Mouse (Mus musculus) heart, postnatal 36 days (tissue): Measurements from ENCODE around the gene Mxi1. TPM values are rescaled to one million over a fixed set of nuclear protein-coding genes. Genes with fewer than 3 reads are reported as not detected.

Source experiments
- DNase-seq, 2 experiments: peaks; one replicate each; pipeline ENCODE4 v3.0.0; 2021 to 2022
- intact Hi-C: fragments of 180-260 bp; cut with DNase I; formaldehyde crosslinking; loops from one replicate; pipeline ENCODE4 v1.15.1; 2025
- total RNA-seq, 2 experiments: library from RNA; stranded (reverse); gene quantifications; 2 replicates each; pipeline ENCODE4 v1.2.3; 2021

Gene Mxi1
- 10 to 100 TPM; 50.9 to 51.7 TPM for total RNA-seq

DNA sequence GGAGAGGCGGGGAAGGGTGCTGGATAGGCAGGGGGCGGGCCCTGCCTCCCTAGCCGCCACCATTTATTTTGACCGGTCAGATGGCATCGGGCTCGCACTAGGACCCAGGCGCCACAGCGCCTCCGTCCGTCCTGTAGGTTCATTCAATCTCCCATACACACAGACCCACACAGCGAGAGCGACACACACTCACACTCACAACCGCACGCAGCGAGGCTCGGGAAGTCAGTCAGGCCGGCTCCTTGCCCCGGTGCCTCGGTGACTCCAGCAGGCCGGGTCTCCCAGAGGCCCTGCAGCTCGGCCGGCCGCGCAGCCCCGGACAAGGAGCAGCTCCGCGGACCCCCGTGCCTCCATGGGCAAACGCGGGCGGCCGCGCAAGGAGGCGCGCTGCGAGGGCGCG, at the start of gene Mxi1:
Mxi1 (plus strand) TSS at position 171 of the 400 bp plus-strand sequence.
- intact Hi-C loops = loop anchor here (2.0 to 5.0 kb wide), 7 partner anchors 33 to 632 kb away; partner anchors contain the start of genes Add3, Bbip1, Shoc2 and Smc3
- DNase-seq = peak; percentile 78 to 85

DNA sequence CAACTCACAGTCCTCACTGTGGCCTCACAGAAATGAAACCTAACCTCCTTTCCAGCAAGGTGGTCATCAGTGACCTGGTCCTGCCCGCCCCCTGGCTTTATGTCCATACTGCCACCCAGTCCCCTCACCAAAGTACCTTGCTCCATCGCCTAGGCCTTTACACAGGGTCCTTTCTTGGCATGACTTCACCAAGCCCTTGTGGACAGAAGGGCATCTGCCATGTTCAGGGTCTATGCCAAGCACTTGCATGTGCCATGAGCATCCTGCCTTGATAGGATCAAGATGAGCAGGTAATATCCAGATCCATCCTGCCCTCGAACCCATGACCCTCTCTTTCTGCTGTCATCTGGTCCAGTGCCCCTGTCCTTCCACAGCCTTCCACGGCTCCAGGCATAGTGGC, 49.5 kb upstream of the Mxi1 start:
- DNase-seq = no peak
- intact Hi-C loops = no loop called here

DNA sequence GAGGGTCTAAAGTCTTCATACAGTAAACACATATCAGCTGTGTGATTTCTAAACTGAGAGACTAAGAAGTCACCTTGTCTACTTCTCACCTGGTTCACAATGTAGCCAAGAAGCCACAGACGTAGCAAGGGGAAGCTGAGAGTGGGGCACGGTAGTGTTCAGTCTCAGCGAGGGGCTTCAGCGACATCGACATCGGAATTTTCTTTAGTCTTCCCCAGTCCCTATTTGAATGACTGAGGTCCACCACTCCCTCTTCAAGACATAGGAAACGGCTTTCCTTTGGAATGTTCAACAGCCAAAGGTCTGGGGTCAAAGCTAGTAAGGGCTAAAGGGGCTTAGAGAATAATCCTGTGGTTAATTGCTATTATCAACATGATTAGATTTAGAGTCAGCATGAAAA, 48.3 kb upstream of the Mxi1 start:
- no peak for DNase-seq
- intact Hi-C loops = no loop called here

DNA sequence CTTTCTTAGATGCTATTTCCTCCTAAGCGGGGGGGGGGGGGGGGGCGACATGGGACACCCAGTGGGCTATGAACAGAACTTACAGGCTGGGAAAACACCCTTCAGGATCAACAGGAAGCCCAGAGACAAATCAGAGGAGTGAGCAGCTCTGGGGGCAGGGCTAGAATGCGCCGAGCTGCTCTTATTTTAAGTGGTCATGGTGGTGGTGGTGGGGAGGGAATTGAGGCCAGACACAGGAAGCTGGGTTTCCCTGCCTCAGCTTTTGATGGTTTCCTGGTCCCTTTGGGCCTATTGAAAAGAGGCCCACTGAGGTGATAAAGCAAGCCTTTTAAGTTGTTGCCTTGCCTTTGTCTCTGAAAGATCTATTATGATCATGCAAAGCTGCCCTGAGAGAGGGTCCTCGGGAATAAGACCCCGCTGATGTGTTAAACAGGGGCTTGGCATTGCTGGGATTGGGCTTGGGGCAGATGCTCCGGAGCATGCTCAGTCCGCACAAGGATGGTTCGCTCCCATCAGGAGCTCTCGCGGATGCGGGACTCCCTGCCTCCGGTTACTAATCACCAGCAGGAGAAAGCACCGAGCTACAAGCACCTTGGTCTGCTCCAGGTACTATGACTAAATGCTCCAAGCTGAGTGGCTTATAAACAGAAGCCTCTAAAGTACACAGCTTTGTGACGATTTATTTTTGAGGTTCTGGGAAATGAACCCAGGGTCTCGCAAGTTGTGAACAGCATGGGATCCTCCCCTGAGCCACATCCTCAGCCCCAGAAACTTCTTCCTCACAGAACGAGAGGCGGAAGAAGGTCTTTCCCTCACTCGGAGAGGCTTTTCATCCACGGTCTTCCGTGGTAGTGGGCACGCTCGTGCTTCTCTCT, 46.2 kb upstream of the Mxi1 start:
- intact Hi-C loops = no loop called here
- DNase-seq = no peak

DNA sequence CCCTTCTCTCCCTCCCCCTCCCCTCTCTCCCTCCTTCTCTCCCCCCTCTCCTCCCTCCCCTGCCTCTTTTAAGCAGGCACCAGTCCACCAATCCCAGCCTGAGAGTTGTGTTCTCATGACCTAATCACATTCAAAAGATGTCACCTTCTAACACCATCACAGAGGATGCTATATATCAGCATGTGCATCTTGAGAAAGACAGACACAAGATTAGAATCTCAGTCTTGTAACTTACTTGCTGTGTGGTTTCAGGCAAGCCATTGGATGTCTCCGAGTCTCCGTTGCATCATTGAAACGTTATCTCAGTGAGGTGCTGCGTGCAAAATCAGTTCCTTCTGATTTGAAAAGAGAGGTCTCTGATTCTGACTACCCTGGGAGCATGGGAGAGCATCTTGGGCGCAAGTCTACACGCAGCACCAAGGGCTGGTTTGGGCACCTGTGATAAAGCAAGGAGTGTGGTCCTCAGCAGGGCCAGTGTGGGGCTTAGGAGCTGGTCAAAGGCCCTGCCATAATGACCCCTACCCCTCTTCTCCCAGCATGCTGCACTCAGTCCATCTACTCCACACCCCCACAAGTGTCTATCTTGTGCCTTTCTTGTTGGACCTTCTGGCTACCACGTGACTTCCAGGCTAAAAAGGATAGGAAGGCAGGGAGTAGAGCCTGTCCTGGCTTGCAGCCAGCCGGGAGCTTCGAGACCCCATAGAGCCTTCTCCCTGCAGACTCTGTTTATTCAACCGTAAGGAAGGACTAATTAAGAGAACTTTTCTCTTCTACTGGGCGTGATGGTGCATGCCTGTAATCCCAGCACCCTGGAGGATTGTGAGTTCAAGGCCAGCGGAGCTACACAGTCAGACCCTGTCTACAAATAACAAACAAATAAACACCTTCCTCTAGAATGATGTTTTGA, 45.2 kb upstream of the Mxi1 start:
- intact Hi-C loops = no loop called here

DNA sequence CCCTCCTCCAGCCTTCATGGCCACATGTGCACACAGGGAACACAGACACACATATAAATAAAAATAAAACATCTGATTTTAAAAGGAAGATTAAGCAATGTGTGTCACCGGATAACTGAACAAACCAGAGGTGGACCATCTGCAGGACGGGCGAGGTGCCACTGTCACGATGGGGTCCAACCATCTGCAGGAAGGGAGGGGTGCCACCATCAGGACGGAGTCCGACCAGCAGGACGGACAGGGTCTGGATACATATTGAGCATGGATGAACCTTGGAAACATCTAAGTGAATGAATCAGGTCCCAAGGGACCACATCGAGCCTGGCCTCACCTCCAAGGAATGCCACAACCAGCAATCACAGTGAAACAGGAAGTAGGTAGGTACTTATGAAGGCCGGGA, 43.0 kb upstream of the Mxi1 start:
- DNase-seq = no peak
- intact Hi-C loops = no loop called here

More for the DNA sequence above, 45.2 kb upstream of the Mxi1 start:
- DNase-seq = no peak

DNA sequence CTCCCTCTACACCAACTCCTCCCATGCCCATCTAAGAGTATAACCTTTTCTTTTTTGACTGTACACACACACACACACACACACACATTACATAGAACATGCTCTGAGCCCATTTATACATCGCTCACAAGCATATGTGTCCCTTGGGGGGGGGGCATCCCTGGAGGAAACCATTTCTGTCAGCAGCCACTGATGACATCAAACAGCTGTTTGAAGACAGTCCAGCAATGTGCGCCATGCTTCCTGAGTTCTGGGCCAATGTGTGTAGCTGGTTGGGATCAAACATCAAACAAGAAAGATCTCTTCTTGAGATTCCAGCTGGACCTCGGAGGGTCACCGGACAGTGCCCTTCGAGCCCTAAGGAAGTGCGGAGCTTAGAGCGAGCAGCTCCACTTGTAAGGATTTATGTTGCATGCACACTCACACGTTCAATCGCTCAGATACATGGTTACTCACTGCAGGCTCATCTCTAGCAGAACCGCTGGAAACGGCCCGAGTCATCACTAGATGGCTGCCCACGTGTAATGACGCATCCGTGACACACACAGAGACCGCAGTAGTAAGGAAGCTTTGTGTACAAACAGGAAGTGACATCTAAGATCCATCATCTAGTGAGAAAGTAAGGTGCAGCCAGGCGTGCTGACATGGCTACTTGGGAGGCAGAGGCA, 37.1 kb upstream of the Mxi1 start:
- intact Hi-C loops = no loop called here
- no peak for DNase-seq

DNA sequence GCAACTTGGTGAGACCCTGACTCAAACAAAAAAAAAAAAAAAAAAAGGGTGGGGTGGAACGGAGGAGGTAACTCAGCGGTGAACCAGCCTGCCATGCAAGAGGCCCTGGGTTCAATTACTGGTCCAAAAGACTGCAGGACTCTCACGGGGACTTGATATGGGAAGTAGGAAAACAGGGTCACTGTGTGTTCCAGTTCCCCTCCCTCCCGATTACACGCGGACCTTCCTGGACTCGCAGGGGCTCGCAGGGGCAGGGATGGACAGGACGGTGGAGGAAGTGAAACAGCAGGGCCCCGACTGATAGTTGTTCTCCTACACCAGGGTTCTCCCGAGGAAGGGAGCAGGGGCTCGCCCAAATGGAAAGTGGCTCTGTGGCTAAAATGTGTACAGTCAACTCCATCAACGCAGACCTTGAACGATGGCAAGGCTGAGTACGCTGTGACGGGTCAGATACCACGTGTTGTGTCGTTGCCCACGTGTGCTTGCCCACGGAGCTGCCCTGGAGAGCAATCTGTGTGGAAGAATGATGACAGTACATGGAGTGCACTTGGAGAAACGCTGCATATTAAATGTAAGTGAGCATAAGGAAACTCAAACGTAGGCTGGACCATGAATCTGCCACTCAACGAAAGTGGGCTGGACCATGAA, 36.4 kb upstream of the Mxi1 start:
- intact Hi-C loops = no loop called here
- DNase-seq = no peak

DNA sequence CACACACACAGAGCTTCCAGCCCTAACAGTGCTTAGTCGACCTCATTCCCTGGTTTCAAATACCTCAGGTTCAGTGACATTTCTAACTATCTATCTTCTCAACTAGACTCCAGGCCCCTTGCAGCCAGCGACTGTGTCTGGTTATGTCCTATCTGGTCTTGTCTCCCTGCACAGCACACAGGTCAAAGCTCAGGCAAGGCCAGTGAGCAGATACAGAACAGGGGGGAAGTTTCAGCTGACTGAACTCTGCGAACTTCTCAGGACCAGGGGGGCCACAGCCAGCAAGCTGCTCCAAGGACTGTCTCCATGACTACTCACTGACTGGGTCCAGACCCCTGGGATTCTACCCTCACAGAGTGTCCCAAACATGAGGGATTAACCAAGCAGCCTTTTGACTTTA, 35.1 kb upstream of the Mxi1 start:
- DNase-seq = no peak
- intact Hi-C loops = loop anchor here (5.0 kb wide), 1 partner anchor 37 kb away; the partner anchor contains the start of gene Mxi1

DNA sequence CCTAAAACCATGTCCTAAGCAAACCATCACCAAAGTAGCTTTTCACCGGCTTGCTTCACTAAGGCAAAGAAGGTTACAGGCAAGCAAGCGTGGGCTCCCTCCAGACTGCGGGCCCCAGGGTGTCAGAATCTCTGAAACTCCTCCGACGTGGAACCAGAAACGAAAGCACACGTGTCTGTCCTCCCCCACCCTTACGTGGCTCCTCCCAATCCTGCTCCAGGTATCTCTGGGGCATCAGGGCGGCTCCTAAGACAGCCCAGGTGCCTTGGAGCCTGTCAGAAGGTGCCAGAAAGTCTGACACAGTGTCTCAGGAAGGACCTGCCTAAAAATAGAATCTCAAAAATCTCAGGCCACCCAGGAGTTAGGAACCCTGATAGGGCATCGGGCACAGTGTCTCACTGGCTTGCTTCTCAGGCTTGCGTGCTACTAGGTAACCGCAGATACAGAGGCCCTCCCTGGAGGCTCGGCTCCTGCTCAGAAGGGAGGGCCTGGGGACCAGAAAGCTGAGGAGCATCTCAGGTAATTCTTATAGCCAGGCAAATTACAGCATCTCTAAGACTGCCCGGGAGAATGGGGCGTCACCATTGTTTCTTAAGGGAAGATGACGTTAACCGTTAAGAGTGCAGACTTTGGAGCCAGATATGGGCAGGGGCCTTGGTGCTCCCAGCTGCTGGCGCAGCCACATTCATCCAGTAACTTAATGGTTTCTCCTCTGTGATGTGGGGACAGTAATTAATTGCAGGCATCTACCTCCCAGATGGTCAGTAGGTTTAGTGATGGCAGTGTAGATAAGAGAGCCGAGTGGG, 33.2 kb upstream of the Mxi1 start:
- intact Hi-C loops = loop anchor here (5.0 kb wide), 1 partner anchor 35 kb away; the partner anchor contains the start of gene Mxi1
- DNase-seq = no peak

DNA sequence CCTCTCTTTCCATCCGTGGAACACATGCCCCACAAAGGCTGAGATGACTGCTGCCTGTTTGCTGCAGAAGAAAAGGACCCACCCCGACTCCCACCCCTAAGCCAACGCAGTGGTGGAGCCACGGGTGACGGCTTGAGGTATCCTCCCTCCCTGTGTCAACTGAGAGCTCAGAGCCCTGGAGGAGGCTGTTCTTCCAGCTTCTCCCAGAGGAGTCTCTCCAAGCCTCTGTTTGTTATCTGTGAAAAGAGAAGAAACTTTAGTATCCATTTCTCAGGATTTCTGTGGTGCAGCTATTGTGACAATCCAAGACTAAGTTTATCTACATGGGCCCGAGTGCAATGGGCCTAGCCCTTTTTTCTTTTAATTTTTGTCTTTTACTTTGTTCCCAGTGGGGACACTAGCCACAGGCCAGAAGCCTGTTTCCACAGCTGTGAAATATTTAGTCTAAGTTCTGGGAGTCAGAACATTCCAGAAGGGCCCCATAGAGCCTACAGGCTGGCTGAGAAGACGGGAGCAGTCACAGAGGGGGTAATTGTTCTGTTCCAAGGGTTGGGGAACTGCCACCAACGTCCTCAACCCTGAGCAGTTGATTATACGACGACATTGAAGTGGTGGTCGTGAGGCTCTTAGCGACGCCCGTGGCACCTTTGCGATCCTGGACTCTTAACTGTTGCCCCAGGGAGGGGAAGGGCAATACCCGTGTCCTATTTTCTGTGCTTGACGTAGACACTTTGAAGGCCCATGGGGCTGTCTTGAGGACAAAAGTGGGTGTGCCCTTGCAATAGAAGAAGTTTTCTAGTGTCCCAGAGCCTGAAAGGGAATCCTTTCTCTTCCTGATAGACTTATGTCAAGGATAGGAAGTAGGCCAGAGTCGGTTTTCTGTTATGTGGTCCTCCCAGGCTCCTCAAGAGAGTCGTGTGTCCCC, 31.6 kb upstream of the Mxi1 start:
- peak; percentile 25 to 68 for DNase-seq
- intact Hi-C loops = loop anchor here (5.0 kb wide), 1 partner anchor 34 kb away; the partner anchor contains the start of gene Mxi1

DNA sequence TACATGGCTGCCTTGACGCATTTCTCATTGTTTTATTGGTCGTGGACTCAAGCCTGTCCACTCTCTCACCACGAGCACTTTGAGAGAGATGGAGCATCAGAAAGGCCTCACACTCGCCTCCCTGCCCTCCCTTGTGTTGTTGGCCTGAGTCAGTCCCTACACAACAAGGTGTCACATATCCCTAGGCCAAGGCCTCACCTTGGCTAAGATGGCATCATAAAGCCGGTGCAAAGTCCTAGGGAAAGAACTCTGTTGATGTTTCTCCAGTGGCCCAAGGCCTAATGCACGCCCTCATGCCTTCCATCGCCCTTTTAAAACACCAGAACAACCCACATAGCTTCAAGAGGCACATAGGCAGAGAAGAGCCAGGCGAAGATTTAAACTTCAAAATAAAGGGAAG, 30.1 kb upstream of the Mxi1 start:
- intact Hi-C loops = no loop called here
- DNase-seq = no peak

DNA sequence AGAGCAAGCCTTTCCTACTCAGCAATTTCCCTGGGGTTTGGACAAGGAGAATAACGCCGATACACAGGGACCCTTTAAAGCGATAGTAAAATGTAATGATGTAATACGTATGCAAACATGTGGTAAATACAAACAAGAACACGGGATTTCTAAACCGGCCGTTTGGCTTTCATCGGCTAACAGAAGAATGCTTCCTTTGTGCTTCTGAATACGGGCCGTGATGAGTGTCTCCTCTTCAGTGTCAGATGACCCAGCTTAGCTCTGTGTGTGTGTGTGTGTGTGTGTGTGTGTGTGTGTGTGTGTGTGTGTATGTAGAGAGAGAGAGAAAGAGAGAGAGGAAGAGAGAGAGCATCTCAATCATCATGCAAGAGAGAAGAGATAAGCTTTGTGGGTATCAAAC, 27.7 kb upstream of the Mxi1 start:
- no peak for DNase-seq
- intact Hi-C loops = no loop called here

DNA sequence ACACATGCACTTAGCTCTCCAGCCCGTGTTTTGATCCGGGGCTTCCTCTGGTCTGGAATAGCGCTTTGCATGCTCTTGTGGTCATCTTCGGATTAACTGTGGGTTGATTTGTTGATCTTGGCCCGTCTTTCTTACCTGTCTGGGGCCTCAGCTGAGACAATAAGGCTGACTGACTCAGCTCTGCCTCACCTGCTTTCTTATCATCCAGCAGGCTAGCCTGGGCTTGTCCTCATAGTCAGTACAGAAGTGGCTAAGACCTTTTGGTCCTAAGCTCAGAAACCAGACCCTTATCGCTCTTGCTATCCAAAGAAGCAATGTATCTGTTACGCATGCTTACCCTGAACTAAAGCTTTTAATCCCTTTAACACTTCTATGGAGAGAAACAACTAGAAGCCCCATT, 26.6 kb upstream of the Mxi1 start:
- intact Hi-C loops = no loop called here

DNA sequence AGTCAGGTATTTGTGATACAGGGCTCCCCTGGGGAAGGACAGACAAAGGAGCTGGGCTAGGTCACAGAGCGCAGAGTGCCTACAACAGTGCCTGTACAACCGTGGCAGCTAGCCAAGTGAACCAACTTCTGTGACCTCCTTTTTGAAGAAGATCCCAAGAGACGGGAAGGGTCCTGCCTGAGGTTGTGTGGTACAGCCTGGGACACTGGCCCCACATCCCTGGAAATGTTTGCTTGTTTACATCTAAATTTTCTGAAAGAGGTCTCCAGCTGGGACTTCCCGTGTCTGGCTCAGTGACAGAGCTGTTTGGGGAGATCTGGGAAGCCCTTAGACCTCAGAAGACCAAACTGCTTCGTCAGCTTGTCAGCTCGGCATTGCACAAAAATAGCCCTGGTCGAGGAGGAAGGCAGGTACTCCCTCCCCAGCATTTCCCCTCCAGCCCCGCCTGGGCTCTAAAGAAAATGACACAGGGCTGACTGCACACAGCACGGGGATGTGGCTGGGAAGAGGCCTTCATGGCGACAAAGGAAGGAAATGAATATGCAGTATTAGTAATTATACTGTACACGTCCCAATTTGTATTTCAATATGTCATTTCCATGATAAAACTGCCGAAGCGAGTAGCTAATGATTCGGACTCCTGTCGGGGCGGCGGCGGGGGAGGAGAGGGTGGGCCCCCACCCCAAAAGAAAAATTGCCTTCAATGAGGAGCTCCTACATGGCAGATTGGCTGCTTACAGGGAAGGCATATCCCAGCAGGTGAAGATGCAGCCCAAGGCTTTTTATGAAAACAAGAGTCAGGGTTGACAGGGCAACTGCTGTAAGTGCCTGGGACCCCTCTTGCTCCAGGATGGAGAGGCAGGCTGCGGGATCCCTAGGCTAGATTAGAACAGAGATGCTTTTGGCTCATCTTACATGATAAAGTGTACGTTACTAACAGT, 25.8 kb upstream of the Mxi1 start:
- peak; percentile 32 to 55 for DNase-seq
- intact Hi-C loops = no loop called here

More for the DNA sequence above, 26.6 kb upstream of the Mxi1 start:
- DNase-seq = no peak

DNA sequence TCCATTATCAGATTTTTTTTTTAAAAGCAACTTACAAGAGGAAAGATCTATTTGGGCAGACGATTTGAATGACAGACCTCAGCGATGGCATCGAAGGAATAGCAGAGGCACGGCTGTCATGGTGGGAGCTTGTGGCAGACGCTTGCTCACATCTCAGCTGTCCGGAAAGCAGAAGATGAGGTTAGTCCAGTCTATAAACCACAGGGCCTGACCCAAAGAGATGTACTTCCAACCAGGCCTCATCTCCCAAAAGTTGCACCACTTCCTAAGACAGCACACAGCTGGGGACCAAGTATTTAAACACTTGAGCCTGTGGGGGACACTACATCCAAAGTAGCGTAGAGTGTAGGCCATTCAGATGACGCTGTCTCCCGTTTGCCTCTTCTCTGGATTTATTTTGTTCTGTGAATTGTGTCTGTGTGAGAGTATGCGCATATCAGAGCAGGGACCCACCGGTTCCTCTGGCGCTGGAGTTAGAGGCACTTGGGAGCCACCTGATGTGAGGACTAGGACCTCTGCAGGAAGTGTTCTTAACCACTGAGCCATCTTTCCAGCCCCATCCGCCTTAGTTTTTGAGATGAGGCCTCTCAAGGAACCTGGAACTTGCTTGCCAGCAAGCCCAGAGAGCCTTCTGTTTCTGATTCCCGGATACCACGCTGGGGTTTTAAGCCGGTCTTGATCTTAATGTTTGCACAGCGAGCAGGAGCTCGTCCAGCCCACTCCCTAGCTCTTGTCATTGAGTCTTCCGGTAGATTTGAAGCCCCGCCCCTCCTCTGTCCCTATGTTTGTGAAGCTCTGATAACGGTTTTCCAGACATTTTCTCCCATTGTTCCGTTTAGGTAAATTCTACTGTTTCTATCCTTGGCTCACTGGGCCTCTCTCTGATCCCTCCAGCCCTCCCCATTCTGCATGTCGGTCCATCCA, 13.7 kb upstream of the Mxi1 start:
- intact Hi-C loops = no loop called here
- DNase-seq = no peak
